Mouse (Mus musculus): ENCODE data around the gene Brd3os. TPM values are rescaled to one million over a fixed set of nuclear protein-coding genes. Genes with fewer than 3 reads are reported as not detected.

Brd3os gene
- polyA plus RNA-seq, 1 experiment from 2014 or later, result 2.8 TPM

GRCm38 (mm10) chr2:27447782-27448181 is 5.7 kb downstream of the Brd3os start:
- H3K4me2 ChIP-seq (replicated peaks; ENCODE audit: low read depth), result no peak overlapping the region
- no peak overlapping the region for H3K9ac ChIP-seq (ENCODE audit: low read length)
- H3K27ac ChIP-seq (replicated peaks), result no peak overlapping the region
- no peak overlapping the region for H3K4me3 ChIP-seq (ENCODE audit: low read depth, low read length)
- no peaks in the 10 kb centered on the region for H3K9me3 ChIP-seq (ENCODE audit: control insufficient read depth, low read length)
- TF ChIP-seq EP300 (optimal IDR thresholded peaks at IDR 0.05) (no peak), CTCF (IDR thresholded peaks at IDR 0.05; ENCODE audit: low read depth) (peak; percentile 50)
- H3K36me3 ChIP-seq (ENCODE audit: control insufficient read depth, insufficient read depth, low read length), result peaks cover 49% of the 10 kb centered on the region
- WGBS, result 84% methylated on average over 5 of the region's 5 CpGs
- no peak for DNase-seq (ENCODE audit: low spot score)
- no peaks in the 10 kb centered on the region for H3K4me1 ChIP-seq (replicated peaks; ENCODE audit: control insufficient read depth, insufficient read depth)
- H3K27me3 ChIP-seq (ENCODE audit: control insufficient read depth, insufficient read depth, low read length), result no peaks in the 10 kb centered on the region
- no peak for ATAC-seq (ENCODE audit: low FRiP score, low TSS enrichment)

- Histone ChIP-seq H3K36me3 (ENCODE audit: control insufficient read depth, insufficient read depth, low read length) (peaks cover 68% of the 10 kb centered on the region), H3K4me1 (replicated peaks; ENCODE audit: control insufficient read depth, insufficient read depth) (no peaks in the 10 kb centered on the region), H3K9ac (ENCODE audit: low read length) (no peak overlapping the region), H3K27me3 (ENCODE audit: control insufficient read depth, insufficient read depth, low read length) (no peaks in the 10 kb centered on the region), H3K4me2 (replicated peaks; ENCODE audit: low read depth) (no peak overlapping the region), H3K9me3 (ENCODE audit: control insufficient read depth, low read length) (no peaks in the 10 kb centered on the region), H3K27ac (replicated peaks) (no peak overlapping the region), H3K4me3 (ENCODE audit: low read depth, low read length) (no peak overlapping the region)
- 80% methylated on average over 14 of the region's 14 CpGs for WGBS
- ATAC-seq (ENCODE audit: low FRiP score, low TSS enrichment) (no peak), DNase-seq (ENCODE audit: low spot score) (no peak)
- TF ChIP-seq CTCF (IDR thresholded peaks at IDR 0.05; ENCODE audit: low read depth) (no peak), EP300 (optimal IDR thresholded peaks at IDR 0.05) (no peak)
These were observed 8.1 kb downstream of the Brd3os start for GRCm38 (mm10) chr2:27450226-27450625.

DNA sequence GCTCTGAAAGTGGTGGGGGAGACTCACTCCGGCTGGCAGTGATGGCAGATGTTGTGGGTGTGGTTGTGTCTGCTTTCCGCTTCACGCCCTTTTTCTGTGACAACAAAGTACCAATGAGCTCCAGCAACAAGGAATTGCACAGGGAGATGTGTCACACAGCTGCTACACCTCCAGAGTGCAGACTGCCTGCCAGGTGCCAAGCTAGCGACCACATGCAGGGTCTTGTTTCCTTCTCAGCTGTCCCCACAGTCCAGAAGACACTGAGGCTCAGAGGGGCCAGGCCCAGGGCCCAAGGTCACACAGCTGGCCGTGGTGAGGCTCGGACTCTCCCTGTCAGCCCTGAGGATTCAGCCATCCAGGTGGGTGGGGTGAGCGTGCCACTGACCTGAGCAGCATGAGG is 17.6 kb downstream of the Brd3os start:
- Histone ChIP-seq H3K27ac (replicated peaks) (no peak overlapping the region), H3K4me2 (replicated peaks; ENCODE audit: low read depth) (no peak overlapping the region), H3K36me3 (ENCODE audit: control insufficient read depth, insufficient read depth, low read length) (peaks cover 54% of the 10 kb centered on the region), H3K4me3 (ENCODE audit: low read depth, low read length) (no peak overlapping the region), H3K9ac (ENCODE audit: low read length) (no peak overlapping the region), H3K27me3 (ENCODE audit: control insufficient read depth, insufficient read depth, low read length) (no peaks in the 10 kb centered on the region), H3K4me1 (replicated peaks; ENCODE audit: control insufficient read depth, insufficient read depth) (no peaks in the 10 kb centered on the region), H3K9me3 (ENCODE audit: control insufficient read depth, low read length) (no peaks in the 10 kb centered on the region)
- DNase-seq (ENCODE audit: low spot score) (no peak), ATAC-seq (ENCODE audit: low FRiP score, low TSS enrichment) (no peak)
- TF ChIP-seq EP300 (optimal IDR thresholded peaks at IDR 0.05) (no peak), CTCF (IDR thresholded peaks at IDR 0.05; ENCODE audit: low read depth) (no peak)
- WGBS, result 87% methylated on average over 7 of the region's 7 CpGs

DNA sequence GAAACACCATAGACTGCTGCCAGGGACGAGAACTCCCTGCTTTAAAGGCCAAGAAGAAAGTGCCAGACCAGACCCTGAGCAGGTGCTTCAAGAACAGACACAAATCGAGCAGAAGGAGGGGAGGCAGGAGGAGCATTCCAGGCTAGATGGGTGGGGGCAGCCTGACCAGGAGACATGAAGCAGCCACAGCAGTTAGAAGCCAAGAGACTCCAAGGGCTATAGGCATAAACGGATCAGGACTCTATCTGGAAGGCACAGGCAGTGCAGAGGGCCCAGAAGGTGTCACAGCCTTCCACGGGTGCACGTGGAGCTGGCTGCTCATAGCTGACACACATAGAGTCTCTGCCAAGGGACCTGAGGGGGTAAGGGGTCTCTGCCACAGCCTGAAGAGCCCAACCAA is 18.0 kb downstream of the Brd3os start:
- H3K4me3 ChIP-seq (ENCODE audit: low read depth, low read length), result no peak overlapping the region
- no peaks in the 10 kb centered on the region for H3K9me3 ChIP-seq (ENCODE audit: control insufficient read depth, low read length)
- H3K4me2 ChIP-seq (replicated peaks; ENCODE audit: low read depth), result no peak overlapping the region
- no peak for DNase-seq (ENCODE audit: low spot score)
- H3K4me1 ChIP-seq (replicated peaks; ENCODE audit: control insufficient read depth, insufficient read depth), result no peaks in the 10 kb centered on the region
- ATAC-seq (ENCODE audit: low FRiP score, low TSS enrichment), result no peak
- no peak overlapping the region for H3K27ac ChIP-seq (replicated peaks)
- WGBS, result 72% methylated on average over 5 of the region's 5 CpGs
- no peak overlapping the region for H3K9ac ChIP-seq (ENCODE audit: low read length)
- TF ChIP-seq EP300 (optimal IDR thresholded peaks at IDR 0.05), result no peak
- no peak for TF ChIP-seq CTCF (IDR thresholded peaks at IDR 0.05; ENCODE audit: low read depth)
- H3K27me3 ChIP-seq (ENCODE audit: control insufficient read depth, insufficient read depth, low read length), result no peaks in the 10 kb centered on the region
- peaks cover 53% of the 10 kb centered on the region for H3K36me3 ChIP-seq (ENCODE audit: control insufficient read depth, insufficient read depth, low read length)

DNA sequence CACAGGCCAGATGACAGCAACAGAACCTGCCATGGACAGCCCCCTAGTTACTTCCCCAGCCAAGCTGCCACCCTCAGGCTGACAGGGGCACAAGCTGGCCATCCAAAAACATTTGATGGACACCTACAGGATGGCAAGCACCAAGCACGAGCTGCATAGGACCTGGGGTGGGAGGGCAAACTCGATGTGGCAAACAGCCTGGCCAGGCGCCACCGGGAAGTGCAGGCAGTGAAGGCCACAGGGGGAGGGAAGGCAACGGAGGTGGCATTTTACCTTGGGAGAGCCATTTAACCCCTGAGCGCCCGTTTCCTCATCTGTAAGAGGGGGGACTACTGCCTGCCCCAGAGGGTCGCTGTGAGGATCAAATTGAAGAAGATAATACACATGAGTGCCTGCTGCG is 18.5 kb downstream of the Brd3os start:
- H3K9ac ChIP-seq (ENCODE audit: low read length), result no peak overlapping the region

DNA sequence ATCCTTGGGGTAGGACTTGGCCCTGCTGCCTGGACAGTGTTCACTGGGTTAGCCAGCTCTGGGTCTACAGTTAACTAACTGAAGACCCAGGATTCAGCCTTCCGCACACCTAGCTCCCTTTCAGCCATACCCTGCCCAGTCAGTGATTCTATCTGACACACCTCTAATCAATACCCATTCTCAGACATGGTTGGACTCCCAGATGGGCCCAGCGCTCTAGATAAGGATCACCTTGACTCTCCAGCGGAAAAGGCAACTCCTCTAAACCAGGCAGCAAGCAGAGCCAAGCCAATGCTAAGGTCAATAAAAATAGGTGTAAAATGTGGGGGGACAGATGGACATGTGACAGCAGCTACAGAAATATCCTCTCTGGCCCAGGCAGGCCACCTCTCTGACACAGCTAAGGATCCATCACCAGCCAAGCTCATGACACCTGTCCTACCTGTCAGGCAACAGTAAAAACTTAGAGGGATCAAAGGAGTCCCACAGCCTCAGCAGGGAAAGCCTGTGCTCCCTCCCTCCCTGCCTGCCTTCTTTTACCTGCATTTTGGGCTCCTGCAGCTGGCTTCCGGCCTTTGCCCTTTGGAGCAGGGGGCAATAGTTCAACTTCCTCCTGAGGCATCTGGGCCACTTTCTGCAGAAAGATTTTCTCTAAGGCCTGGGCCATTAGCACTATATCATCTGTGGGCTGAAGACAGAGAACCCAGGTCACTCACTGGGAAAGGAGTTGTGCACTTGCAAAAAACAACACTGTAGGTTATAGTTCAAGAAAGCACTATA is 19.9 kb downstream of the Brd3os start:
- Histone ChIP-seq H3K27ac (replicated peaks) (no peak overlapping the region), H3K9me3 (ENCODE audit: control insufficient read depth, low read length) (no peaks in the 10 kb centered on the region), H3K4me2 (replicated peaks; ENCODE audit: low read depth) (no peak overlapping the region), H3K4me3 (ENCODE audit: low read depth, low read length) (no peak overlapping the region), H3K4me1 (replicated peaks; ENCODE audit: control insufficient read depth, insufficient read depth) (no peaks in the 10 kb centered on the region), H3K27me3 (ENCODE audit: control insufficient read depth, insufficient read depth, low read length) (no peaks in the 10 kb centered on the region), H3K36me3 (ENCODE audit: control insufficient read depth, insufficient read depth, low read length) (peaks cover 48% of the 10 kb centered on the region), H3K9ac (ENCODE audit: low read length) (no peak overlapping the region)
- DNase-seq (ENCODE audit: low spot score) (no peak), ATAC-seq (ENCODE audit: low FRiP score, low TSS enrichment) (no peak)
- no peak for TF ChIP-seq CTCF (IDR thresholded peaks at IDR 0.05; ENCODE audit: low read depth)
- TF ChIP-seq EP300 (optimal IDR thresholded peaks at IDR 0.05), result no peak
- 84% methylated on average over 4 of the region's 4 CpGs for WGBS

More for the DNA sequence above, 18.5 kb downstream of the Brd3os start:
- no peak for ATAC-seq (ENCODE audit: low FRiP score, low TSS enrichment)
- no peak for DNase-seq (ENCODE audit: low spot score)
- H3K4me1 ChIP-seq (replicated peaks; ENCODE audit: control insufficient read depth, insufficient read depth), result no peaks in the 10 kb centered on the region
- H3K9me3 ChIP-seq (ENCODE audit: control insufficient read depth, low read length), result no peaks in the 10 kb centered on the region
- H3K4me3 ChIP-seq (ENCODE audit: low read depth, low read length), result no peak overlapping the region
- no peak for TF ChIP-seq EP300 (optimal IDR thresholded peaks at IDR 0.05)
- no peak for TF ChIP-seq CTCF (IDR thresholded peaks at IDR 0.05; ENCODE audit: low read depth)
- no peak overlapping the region for H3K4me2 ChIP-seq (replicated peaks; ENCODE audit: low read depth)
- 64% methylated on average over 9 of the region's 9 CpGs for WGBS
- no peaks in the 10 kb centered on the region for H3K27me3 ChIP-seq (ENCODE audit: control insufficient read depth, insufficient read depth, low read length)
- no peak overlapping the region for H3K27ac ChIP-seq (replicated peaks)
- H3K36me3 ChIP-seq (ENCODE audit: control insufficient read depth, insufficient read depth, low read length), result peaks cover 51% of the 10 kb centered on the region

All from stomach, postnatal 0 days (tissue).